Mouse (Mus musculus): ENCODE data around the gene Palld. TPM values are rescaled to one million over a fixed set of nuclear protein-coding genes. Genes with fewer than 3 reads are reported as not detected.

The Palld gene
- total RNA-seq, 2 experiments from 2014 or later: 91.3 to 94.6 TPM

DNA sequence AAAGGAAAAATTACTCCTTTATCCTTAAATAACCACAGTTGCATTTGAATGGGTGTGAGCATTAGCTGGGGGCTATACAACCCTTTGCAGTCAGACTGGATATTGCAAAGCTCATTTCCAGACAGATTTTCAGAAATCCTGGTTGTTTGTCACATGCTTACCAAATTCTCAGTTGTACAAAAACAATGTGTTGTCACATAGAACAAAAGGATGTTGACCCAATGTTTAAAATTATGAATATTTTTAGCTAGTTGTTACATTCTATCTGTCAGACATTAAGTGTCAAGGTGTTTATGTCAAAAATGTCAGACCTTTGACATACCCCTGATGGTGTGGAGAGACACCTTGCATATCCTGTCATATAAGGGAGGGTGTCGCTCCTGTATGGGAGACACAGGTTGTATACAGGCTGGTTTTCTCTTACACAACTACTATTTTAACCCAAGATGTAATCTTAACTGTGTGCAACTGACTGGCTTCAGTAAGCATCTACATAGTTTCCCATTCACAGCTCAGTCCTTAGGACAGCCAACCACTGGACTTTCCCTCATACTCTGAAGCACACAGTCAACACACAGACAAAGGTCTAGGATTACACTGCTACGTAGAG is 205.5 kb downstream of the Palld start:
- intact Hi-C loops (cut with DNase I): loop anchor here (5.0 kb wide), 1 partner anchor 155 kb away; no protein-coding TSS in a partner anchor
- DNase-seq: no peak

DNA sequence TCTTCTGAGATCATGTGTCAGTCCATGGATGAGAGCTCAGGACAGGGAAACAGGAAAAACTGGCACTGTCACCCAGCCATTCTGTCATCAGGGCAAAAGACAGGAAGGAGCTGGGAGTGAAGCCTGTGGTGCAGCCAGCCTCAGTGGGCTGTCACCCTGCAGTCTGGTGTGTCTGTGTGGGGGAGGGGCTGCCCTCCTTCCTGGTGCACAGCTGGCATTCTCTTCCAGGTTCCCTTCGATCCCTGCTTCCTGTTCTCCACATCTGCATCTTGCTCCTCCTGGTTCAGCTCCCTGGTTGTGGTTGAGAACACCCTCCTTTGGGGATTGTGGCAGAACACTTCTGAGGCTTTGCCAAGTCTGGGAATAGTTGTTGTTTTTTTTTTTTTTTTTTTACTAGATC is 207.1 kb downstream of the Palld start:
- no peak for DNase-seq
- intact Hi-C loops (cut with DNase I): loop anchor here (5.0 kb wide), 1 partner anchor 153 kb away; no protein-coding TSS in a partner anchor

DNA sequence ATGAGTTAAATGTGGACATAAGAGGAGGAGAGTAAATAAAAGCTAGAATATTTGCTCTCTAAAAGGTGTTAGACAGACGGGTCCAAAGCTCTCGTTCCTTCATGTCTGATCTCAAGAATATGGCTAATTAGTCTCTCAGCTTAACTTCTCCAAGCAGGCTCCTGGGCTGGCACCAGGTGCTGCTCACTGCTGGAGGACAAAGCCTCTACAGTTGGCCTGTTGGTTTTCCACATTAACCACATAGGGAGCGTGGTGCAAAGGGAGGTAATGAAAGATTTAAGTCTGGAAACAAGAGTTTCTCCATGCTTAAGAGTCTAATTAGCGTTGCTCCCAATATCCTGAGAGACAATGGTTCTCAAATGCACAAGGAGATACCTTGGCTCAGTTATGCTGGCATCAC is 209.6 kb downstream of the Palld start:
- no peak for DNase-seq
- intact Hi-C loops (cut with DNase I): no loop called here

DNA sequence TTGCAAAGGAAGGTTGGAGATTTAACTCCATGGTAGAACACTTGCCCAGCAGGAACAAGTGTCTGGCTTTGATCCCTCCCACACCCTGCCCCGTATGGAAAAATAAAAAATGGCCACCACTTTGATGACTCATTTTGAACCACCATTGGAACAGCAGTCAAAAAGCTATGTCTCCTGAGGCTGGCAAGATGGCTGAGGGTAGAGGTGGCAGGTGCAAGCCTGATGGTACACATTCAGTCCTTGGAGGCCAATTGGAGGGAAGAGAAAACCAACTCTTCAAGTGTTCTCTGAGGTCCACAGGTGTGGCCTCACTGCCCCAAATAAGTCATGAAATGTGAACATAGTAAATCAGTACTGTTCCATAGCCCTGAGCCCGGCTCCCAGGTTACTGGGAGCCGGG is 210.4 kb downstream of the Palld start:
- DNase-seq: no peak
- intact Hi-C loops (cut with DNase I): no loop called here

DNA sequence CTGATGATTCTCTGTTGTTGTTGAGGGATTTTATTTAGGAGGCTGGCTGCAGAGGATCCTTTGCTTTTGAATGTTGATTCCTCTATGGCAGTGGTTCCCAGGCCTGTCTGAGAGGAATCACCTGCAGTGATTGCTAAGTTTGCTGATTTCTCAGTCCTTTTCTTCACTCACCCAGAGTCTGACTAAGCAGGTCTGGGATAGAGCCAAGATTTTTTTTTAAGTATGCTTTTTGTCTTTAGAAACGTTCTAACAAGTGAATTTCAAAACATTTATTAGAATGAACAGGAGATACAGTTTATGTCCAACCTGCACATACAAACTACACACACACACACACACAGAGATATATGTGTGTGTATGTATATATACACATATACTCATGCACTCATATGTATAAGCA is 211.1 kb downstream of the Palld start:
- no peak for DNase-seq
- intact Hi-C loops (cut with DNase I): no loop called here

DNA sequence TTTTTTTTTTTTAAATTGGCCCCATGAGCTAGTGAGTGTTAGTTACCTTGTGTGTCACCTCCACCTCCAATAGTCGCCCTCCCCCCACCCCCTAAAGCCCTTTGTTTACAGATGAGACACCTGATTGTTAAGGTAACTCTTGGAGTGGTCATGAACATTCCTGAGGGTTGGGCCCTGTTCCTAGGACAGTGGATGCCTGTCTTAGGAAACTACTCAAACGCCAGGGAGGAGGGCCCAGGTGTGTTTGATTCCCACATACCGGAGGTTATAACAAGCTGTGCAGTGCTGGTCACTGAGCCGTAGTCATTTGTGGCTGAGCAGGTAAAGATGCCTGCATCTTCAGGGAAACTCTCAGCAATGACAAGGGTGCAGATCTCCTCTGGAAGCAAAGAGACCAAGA is 215.4 kb downstream of the Palld start:
- DNase-seq: no peak
- intact Hi-C loops (cut with DNase I): loop anchor here (5.0 kb wide), 1 partner anchor 150 kb away; no protein-coding TSS in a partner anchor

DNA sequence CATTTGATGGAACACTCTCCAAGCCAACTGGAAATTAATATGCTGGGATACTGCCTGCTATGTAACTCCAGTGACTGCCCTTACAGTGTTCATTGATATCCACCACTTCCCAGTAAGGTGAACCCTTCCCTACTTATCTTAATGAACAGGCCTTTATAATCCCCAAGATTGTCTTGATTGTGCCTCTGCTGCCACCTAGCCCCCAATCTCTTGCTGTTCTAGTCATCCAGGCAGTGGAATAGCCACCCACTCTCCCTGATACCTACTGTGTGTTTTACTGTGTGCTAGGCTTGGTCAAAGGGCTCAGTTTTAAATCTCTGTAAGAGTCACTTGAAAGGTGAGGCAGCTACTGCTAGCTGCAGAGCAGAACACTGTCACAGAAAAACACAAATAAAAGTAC is 216.2 kb downstream of the Palld start:
- peak in 1 of 2 experiments; percentile 44 for DNase-seq
- intact Hi-C loops (cut with DNase I): loop anchor here (5.0 kb wide), 1 partner anchor 149 kb away; no protein-coding TSS in a partner anchor

DNA sequence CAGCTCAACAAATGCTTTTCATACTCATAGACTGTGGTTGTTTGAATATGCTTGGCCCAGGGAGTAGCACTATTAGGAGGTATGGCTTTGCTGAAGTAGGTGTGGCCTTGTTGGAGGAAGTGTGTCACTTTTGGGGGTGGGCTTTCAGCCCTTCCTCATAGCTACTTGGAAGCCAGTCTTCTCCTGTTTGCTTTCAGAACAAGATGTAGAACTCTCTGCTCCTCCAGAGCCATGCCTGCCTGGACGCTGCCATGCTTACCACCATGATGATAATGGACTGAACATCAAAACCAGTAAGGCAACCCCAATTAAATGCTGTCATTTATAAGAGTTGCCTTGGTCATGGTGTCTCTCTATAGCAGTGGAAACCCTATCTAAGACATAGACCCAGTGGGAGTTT is 217.2 kb downstream of the Palld start:
- no peak for DNase-seq
- intact Hi-C loops (cut with DNase I): loop anchor here (5.0 kb wide), 1 partner anchor 148 kb away; no protein-coding TSS in a partner anchor

DNA sequence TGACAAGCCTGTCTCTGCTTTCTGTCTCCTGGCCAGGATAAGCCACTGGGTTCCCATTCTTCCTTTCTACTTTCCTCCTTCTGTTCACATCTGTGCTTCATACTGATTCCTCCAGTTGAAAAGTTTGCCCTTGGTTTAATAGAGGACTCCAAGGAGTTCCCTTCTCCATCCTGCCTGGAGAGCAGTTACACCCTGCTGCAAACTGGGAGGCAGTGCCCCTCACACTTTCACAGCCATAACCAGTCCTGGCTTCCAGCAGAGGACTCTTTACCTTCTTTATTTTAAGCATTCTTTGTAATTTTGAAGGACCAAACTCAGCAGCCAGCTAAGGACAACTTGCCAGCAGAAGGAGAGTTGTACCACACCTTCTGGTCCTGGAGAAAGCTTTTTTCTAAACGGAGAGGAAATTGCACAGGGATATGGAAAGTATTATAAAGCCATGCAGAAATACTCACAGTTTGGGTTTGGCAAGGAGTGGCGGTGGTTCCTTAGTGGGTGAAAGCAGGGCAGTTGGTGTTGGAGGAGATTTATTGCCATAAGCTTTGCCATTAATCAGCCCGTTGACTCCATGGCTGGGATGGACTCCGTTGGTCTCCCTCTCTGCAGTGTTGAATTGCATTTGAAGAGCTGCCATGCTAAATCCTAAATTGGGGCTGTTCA is 218.1 kb downstream of the Palld start:
- intact Hi-C loops (cut with DNase I): no loop called here
- DNase-seq: no peak

DNA sequence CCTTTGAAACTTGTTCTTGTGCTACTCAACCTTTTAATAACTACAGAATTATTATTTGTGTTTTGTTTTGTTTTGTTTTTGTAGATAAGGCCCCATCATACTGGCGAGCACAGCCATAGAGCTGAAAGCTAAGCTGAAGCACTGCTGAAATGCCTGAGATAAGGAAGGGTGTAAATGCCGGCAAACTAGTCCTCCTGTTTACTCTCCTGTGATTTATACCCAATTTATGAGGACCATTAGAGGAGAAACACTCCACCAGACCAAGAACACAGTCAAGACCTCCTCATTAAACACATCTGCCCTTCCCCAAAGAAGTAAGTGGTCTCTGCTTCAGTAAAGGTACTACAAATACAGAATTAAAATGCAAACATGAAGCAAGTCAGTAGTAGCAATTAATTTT is 219.6 kb downstream of the Palld start:
- intact Hi-C loops (cut with DNase I): no loop called here
- DNase-seq: no peak

DNA sequence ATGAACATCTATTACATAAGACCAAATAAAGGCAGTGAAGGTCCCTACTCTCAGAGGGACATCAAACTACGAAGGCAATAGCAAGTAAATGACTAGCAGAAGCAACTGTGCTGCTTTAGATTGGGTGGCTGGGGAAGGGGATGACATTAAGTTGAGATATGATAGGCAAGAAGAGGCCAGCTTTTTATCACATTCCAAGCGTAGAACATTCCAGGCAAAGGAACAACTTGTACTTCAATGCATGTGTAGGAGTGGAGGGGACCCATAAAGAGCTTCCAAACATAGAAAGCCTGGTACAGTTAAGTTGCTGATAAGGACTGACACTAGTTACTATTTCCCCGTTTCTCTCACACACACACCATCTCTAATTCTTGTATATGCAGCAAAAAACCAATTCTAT is 221.3 kb downstream of the Palld start:
- intact Hi-C loops (cut with DNase I): no loop called here
- no peak for DNase-seq

DNA sequence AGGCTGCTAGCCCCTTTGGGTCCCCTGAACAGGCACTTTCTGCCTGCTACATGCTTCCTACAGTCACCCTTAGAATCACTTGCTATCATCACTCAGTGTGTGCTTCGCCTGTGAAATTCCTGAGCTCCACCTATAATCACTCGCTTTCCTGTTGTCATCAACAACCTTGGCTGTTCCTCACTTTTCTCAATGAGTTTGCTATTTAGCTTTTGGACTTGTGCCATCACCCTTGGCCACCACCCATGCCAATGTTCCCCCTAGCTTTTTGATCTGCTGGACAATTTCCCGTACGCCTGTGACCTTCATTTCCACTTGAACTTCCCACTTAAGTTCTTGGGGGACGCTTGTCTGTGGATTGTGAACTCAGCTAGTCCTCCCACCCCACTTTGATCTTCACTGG is 225.3 kb downstream of the Palld start:
- intact Hi-C loops (cut with DNase I): no loop called here
- DNase-seq: no peak

DNA sequence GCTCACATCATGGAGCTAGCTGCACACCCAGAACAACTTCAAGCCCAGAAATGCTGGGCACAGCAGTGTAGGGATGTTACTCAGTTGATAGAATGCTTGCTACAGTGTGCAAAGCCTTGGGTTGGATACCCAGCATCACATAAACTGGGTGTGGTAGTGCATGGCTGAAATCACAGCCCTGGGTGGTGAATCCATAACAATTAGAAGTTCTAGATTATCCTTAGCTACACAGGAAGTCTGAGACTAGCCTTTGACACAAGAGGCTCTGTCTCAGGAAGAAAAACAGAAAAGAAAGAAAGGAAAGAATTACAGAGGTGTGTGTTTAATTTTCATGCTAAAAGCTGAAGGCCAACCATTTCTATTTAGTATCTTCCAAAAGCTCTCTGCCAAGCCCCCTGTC is 231.3 kb downstream of the Palld start:
- intact Hi-C loops (cut with DNase I): no loop called here
- no peak for DNase-seq

DNA sequence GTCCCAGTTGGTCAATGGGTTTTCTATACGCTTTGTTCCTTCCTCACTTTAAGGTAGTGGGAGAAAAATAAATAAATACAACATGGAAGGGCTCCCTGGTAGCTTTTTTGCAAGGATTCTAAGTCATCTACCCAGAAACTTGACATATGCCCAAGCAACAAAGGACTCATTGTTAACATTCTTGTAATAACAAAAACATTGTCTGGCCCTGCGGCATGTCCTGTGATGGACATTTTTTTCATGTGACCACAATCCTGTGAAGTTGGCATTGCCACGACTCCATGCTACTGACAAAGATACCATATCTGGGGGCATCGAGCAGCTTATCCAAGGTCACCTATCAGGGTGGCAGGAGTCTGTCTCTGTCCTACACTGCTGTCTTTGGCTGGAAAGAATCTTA is 232.1 kb downstream of the Palld start:
- intact Hi-C loops (cut with DNase I): no loop called here
- no peak for DNase-seq

DNA sequence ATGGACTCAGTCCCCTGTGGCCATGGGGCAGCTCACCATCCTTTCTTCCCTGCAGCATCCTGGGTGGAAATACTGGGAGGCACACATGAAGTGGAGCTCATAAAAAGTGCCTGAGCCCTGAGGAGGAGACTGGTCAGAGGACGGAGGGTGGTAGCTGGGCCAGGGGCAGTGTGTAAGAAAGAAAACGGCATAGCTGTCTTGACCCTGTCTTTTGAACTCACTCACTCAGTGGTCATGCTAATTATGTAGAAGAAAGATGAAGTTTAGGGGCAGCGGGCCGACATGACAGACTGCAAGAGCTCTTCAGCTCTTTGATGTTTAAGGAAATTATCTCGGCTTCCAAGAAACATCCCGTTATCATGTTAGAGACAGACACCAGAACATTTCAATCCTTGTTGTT is 235.6 kb downstream of the Palld start:
- intact Hi-C loops (cut with DNase I): no loop called here
- DNase-seq: no peak

DNA sequence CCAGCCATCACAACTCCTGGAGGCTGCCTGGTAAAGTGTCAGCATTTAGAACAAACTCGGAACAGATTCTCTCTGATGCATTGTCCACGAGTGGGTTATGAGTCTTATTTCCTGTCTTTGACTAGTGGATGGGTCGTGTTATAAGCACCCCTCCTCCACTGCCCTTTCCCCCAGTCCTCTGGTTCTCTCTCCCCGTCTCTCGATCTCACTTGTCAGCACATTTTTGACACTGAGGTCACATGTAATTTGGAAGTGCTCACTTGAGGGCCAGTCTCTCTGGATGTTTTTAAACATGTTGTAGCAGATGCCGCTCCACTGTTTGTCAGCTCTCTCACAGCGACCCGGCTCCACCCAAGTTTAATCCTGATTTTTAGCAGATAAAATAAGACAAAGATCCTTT is 237.5 kb downstream of the Palld start:
- no peak for DNase-seq
- intact Hi-C loops (cut with DNase I): no loop called here

DNA sequence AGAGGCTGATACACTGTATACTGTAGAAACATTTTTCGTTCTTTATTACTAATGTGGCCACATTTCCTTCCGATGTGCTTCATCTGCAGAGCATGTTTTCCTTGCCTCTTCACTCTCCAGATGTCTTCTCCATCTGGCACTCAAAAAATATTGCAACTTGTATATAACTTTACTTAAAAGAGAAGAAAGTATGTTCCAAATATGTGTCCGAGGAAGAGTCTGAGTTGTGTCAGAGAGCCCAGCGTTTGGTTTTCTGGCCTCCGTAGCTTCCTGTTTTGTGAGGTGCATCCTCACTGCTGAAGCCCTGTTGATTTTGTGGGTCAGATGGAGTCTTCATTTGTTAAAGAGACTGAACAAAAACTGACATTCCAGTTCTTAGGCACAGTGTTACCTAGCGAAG is 238.3 kb downstream of the Palld start:
- intact Hi-C loops (cut with DNase I): no loop called here
- DNase-seq: no peak

DNA sequence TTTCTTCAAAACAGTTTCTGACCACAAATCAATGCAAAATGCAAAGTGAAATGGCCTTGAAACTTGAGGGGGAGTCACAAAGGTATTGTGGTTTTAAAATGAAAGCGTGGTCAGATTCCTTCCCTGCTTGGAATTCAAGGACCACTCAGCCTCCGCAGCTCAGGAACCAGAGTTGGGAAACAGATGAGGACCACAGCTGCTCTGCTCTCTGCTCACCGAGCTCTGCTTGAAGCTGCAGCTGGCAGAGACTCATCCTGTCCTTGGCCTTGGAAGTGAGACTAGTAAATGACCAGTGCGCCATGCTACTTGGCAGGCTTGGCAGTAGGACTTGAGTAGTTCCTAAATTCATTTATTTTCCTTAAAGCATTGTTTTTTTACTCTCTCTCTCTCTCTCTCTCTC is 239.7 kb downstream of the Palld start:
- DNase-seq: no peak

DNA sequence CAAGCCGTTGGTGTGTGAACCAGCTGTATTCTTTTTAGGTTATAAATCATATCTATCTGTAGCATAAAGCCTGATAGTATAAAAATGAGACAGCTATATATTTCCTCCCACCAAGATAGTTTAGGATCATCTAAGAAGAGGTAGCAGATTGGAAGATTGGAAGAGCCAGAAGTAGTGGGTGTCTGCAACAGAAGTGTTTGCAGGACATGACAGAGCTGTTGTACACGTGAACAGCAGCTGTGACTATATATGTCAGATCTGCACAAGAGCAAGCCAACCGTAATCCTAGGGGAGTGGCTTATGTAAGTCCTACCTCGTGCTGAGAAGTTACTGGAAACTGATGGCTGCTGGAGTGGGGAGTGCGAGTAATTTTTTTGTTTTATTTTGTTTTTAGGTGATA is 240.9 kb downstream of the Palld start:
- no peak for DNase-seq
- intact Hi-C loops (cut with DNase I): no loop called here

More for the DNA sequence above, 239.7 kb downstream of the Palld start:
- intact Hi-C loops (cut with DNase I): no loop called here

DNA sequence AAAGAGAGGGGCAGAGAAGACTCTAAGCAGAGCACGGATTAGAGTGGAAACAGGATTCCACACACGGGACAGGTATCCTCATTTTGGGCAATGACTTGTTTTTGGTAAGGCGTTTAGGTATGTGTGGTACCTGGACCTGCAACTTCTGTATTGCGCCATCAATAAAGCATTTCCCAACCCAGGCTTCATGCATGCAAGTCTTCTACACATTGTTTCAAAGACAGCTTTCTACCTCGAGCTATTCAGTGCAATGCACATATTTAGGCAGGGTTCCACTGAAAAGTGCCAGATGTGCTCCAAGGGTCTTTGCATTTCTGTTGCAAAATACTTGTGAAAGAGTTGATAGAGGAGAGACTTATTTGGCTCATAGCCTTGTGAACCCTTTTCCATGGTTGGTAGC is 241.5 kb downstream of the Palld start:
- DNase-seq: no peak
- intact Hi-C loops (cut with DNase I): no loop called here

DNA sequence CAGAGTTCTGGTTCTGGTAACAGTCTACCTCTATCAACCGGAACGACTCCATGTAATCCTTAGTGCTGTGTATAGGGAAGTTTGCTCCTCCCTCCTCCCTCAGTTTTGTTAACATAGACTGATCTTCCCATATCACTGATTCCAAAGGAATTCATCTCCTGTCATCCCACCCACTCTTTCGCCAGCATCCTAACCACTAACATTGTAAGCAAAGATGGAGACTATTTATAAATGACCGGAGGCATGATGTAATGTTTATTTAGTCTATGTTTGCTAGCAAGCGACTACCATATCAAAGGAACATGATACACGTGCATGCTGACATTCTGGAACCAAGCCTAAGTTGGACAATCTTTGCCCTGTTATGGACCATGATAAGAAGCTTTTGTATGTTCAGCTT is 250.5 kb downstream of the Palld start:
- DNase-seq: no peak
- intact Hi-C loops (cut with DNase I): no loop called here

DNA sequence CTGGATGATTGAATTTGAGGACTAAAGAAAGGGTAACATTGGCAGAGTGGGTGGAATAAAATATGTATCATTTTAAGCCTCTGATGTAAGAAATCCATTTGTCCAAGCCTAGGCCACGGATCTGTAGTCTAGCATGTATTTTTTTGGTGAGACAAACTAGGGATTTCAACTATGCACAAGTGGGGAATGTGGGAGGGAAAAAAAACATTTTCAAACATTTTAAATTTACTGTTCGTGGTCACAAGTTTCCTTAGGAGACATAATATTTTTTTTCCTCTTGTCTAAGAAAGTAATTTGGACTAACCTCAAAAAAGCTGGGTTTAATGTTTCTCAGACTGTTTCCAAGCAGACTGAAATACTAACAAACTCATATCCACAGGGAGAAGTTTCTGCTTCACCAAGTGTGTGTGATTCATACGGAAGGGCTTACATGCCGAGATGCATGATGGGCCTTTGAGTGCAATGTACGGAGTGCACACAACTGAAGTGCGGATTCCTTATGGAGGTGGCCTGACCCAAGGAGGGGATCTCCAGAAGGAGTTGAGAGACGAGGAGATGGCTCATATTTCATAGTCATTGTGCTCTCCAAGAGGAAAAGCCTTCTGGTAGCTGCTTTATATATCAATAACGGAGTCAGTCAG is 256.2 kb downstream of the Palld start:
- intact Hi-C loops (cut with DNase I): no loop called here
- DNase-seq: no peak

Measured in gastrocnemius, postnatal 36 days (tissue).